Mouse (Mus musculus): Measurements from ENCODE around the gene Aox2.
A peak's percentile ranks its signal among the peaks of the same experiment; 100 is the strongest.

The Aox2 gene

DNA sequence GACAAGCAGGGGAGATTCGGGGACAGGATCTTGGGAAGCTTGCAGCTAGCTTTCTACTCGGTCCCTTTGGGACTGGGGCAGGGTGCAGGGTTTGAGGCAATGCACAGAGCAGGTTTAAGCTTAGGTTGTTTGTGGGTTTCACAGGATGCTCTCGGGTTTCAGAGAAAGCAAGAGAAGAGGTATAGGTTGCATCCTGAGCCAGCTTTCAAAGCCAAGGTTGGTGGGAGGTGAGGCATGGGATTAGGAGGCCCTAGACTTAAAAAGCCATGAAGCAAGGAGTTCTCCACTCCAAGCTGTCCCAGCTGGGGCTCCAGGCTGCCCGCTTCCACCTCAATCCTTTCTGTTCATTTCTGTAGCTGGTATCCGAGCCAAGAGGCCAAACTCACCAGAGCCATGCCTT lies at the start of gene Aox2:
TSS of gene Aox2 (plus strand) at position 301 of the 400 bp plus-strand sequence.
- DNase-seq (ENCODE audit: low spot score), result no peak

DNA sequence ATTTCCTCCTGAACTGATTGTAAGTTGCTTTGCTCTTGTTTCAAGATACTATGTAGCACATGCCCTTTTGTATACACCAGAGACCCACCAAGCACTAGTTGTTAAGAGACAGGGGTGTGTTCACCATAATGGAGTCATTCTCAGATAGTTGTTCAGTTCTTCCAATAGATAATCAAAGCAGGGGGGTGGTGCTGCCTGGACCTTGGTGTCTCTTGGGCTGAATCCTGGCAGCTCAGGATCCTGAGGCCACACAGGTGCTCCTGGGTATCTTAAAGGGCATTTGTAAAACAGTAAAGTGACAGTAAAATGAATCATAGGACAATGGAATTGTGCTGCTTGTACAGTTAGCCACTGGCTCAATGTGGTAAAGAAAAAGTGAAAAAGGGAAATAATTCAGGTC lies 49.2 kb upstream of the Aox2 start:
- no peak for DNase-seq (ENCODE audit: low spot score)

DNA sequence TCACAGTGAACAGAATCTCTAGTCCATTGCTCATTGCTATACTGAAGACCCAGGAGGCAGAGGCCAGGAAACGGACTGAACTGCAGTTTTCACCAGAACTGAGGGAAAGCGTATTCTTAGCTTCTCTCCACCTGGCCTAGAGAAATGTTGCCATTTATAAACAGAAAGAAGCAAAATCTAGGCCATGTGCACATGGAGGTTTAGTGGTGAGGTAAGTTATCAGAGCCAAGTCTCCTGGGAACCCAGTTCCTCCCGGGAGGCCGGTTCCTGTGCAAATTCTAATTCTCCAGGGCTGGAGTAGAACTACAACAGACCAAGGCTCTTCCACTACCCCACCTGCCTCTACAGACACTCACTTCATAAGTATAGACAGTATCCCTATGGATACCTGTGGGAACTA lies 48.4 kb upstream of the Aox2 start:
- no peak for DNase-seq (ENCODE audit: low spot score)

DNA sequence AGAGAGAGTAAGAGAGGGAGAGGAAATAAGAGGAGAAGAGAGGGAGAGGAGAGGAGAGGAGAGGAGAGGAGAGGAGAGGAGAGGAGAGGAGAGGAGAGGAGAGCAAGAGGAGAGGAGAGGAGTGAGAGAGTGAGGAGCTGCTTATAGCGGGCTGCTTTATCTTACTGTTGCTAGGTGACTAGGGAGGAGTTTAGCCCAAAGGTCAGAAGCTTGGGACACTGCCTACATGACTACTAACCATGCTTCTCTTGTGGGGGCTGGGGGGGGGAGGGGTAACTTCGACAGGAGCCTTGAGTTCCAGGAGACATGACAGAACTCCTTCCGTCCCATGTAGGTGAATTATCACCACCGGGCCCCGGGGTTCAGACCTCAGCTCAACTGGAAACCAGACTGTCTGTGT lies 47.6 kb upstream of the Aox2 start:
- DNase-seq (ENCODE audit: low spot score), result no peak

DNA sequence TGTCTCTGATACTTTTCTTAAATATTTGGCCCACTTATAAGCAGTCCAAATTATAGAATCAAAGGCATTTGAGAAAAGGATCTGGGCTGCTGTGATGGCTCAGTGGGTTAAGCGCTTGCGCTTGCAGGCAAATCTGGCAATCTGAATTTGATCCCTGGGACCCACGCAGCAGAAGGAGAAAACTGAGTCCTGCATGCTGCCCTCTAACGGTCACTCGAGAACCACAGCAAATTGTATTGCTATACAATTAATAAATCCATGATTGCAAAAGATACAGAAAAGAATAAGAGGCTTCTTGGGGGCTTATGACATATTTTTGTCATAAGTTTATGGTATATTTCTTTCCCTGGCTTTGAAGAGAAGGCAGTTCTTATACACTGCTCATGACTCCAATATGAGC lies 42.7 kb upstream of the Aox2 start:
- no peak for DNase-seq (ENCODE audit: low spot score)

DNA sequence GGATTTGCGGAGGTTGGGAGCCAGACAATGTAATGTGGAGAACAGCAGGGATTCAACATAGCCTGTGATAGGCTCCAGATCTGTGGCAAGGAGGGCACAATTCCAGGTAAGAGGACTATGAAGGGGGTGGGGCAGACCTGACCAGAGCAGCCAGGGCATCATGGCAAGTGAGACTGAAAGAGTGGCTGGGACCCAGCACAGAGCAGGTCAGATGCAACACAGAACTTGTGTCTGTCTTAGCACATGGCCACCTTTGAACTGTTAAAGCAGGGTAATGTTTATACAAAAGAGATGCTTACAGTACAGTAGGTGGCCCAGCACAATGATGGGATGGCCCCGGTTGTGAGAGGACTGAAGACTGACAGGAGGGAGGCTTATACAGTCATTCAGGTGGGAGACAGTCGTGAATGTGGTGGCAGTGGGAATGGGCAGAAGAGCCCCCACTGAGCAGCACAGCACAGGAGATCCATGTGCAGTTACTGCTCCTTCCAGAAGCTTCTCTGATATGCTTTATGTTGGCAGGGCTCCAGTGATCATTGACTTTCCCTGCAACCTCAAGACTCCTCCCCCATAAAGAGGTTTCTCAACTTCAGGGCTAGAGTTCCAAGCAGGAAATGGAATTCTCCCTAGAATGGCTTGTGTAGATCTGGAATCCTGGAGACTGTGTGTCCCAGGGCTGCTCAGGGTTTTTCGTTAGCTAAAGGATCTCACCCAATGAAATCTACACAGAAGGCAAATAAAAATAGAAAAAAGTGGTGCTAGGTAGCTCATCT lies 40.4 kb upstream of the Aox2 start:
- peak; percentile 44 for DNase-seq (ENCODE audit: low spot score)

DNA sequence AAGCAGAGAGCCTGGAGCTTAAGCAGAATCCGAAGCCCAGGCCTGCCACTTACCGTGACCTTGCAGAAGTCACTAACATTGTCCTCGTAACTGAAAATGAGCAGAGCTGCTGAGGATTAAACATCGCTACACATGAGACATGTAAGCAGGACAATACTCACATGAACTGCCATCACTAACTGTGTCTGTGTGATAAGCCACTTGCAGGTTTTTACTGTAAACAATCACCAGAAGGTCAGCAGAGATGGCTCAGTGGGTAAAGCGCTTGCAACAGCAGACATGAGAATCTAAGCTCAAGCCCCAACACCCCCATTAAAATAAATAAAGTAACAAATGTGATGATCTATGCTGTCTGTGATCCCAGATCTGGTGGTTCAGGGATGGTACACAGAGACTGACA lies 39.7 kb upstream of the Aox2 start:
- DNase-seq (ENCODE audit: low spot score), result no peak

DNA sequence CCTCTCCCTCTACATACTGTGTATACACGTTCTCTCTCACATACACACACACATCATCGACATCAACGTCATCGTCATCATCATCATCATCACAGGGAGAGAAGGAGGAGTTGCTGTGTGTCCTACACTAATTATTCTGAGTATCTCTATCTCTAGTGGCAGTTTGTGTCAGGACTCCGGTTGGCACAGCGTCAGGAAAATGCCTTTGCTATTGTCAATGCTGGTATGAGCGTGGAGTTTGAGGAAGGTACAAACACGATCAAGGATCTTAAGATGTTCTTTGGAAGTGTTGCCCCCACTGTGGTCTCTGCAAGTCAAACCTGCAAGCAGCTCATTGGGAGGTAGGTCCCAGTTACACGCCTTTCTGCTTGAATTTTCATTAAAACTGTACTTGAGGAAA lies 39.2 kb upstream of the Aox2 start:
- no peak for DNase-seq (ENCODE audit: low spot score)

DNA sequence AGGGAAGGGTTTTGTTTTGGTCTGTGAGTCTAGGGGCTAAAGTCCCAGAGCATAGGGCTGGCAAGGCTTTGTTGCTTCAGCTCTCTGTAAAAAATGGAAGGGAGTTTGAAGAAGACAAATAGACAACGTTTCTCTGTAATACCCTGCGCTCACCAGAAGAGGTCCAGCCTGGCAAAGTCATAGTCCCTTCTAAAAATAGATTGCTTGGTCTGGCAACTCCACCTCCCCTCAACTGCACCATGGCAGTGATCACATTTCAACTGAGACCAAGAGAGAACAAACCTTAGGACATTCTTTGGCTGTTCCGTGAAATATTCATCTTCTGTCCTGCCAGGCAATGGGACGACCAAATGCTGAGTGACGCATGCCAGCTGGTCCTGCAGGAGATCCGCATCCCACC lies 37.8 kb upstream of the Aox2 start:
- peak; percentile 7 for DNase-seq (ENCODE audit: low spot score)

DNA sequence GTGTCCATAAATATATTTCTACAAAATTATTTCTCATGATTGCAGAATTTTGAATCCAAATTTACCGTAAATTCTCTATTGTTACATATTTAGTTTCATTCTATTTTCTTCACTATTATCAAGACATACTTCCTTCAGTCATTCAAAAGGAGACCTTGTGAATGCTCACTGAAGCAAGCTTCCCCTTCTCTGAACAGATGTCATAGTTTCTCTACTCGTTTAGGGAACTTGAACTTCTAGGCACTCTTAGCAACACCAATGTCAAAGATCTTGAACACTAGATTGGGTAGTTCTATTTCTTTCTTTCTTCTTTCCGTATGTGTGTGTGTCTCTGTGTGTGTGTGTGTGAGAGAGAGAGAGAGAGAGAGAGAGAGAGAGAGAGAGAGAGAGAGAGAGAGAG lies 33.6 kb upstream of the Aox2 start:
- DNase-seq (ENCODE audit: low spot score), result no peak

DNA sequence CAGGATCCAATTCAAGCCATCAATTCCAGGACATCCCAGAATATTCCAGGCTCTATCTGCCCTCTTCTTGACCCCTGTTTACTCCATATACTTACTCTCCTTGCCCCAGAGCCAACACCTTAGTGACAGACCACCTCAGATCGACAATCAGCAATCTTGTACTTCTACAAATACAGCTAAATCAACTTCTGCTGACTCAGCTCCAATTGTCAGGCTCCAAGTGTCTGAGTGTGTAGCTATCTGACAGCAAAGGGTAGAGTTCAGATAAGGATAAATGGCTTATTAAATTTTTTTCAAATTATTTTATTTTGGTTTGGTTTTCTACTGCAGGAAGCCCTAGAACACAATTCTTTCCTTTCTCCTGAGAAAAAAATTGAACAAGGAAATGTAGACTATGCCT lies 29.6 kb upstream of the Aox2 start:
- DNase-seq (ENCODE audit: low spot score), result no peak

DNA sequence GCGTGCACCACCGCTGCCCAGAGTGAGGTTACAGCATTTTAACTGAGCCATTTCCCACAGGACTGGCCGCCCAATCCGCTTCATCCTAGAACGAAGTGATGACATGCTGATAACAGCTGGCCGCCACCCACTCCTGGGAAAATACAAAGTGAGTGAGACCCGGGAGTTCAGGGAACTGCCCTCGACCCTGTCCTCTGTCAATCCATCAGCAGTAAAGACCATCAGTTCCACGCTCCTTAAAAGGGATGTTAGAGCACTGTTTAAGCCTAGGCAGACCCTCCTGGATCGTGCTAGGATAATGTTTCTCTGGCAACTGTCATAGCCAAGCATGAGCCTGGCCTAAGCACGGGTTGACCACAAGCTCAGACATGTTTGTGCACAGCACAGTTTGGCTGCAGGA lies 24.7 kb upstream of the Aox2 start:
- DNase-seq (ENCODE audit: low spot score), result no peak

DNA sequence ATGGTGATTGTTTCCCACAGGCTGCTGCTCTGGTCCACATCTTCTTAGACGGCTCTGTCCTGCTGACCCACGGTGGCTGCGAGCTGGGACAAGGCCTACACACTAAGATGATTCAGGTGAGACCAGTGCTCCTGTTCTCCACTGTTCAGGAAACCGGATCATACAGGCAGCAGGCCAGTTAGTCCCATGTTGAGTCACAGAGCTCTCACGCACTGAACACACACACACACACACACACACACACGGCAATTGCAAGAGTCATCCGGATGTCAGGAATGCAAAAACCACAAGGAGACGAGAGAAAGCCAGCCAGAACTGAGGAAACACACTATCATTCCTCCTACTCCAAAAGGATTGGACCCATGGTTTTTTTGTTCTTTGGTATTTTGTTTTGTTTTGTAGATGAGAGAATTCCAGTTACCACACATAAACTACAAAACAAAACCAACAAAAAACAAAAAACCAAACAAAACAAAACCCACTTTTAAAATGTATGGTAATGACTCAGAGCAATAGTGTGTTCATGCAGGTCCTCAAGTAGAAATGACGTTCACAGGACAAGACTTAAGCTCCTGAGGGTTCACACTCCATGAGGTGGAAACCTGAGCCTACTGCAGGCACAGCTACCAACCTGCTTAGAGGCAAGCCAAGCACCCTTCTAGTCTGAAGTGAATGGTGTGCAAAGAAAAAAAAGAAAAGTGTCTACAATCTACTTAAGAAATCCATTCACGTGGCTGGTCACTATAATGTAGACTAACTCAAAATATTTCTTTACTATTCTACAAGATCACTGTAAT lies 20.7 kb upstream of the Aox2 start:
- DNase-seq (ENCODE audit: low spot score), result no peak

DNA sequence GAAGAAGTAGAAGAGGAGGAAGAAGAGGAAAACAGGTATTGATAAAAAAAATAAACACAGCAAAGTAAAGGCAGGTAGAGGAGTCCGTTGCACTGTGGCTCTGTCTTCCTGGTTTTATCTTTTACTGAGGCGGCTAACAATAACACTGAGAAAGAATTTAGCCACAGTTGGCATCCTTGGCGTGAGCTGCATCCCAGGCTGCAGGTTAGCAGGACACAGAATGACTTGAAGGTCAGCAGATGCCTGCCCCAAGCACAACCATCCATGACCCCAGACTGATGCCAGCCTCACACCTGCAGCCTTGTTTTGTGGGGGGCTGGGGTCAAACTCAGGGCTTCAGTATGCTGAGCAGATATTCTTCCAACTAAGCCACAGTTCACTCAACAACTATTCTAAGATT lies 17.8 kb upstream of the Aox2 start:
- DNase-seq (ENCODE audit: low spot score), result no peak

DNA sequence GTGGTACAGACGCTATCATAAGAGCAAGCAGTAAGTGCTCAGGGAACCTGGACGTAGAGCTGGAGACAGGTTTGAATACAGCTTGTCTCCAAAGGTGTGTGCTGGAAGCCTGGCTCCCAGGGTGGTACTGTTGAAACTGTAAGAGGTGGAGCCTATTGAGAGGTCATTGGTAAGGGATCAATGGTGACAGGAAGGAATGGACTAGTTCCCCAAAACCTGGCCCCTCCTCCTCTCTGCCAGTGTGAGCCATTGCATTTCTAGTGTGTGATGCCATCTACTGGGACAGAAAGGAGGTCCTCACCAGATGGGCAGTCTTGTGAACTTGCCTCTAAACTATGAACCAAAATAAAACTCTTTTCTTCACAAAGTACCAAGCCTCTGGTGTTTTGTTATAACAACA lies 9.9 kb upstream of the Aox2 start:
- no peak for DNase-seq (ENCODE audit: low spot score)

DNA sequence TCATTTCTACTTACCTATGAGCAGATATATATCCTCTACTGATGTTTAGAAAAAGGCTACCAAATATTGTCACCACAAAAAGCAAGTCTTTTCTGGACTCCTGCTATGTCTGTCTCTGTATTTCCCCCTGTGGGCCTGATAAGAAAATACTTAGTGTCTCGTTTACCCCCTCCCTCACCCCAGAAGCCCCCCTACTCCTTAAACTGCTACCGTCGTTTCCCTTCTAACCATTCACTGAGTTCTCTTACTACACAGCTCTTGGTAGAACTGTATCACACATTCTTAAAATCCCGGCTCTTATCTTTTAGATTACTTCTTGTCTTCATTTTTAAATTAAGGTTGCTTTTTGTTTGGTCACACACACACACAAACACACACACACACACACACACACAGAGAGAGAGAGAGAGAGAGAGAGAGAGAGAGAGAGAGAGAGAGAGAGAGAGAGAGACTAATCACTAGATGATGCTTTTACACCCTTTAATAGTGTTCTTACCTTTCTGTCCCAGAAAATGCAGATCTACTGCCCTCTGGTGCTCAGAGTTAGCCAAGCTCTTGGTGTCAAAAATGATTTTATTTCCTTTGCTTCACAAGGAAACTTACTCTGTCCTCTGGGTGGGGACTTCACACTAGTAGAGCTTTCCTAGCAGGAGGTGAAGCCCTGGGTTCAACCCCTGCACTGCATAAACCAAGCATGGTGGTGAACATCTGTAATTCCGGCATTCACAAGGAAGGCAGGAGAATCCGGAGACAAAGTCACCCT lies 7.1 kb upstream of the Aox2 start:
- DNase-seq (ENCODE audit: low spot score), result peak; percentile 79

DNA sequence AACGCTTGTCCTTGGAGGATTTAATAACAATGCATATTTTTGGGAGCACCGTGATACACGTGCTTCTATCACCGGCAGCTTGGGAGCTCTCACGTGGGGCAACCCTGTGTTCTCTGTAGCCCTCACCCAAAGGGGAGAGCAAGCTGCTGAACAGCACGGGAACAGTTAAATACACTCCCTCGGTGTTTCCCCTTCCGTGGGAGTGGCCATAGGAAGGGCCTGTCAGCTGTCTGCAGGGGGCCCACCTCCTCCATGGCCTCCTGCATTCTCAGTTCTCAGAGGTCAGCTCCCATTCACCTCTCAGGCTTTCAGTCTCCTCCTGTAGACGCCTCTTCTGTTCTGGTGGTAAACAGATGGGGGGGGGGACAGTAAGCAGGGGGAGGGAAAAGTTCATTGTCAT lies 2.2 kb upstream of the Aox2 start:
- no peak for DNase-seq (ENCODE audit: low spot score)

DNA sequence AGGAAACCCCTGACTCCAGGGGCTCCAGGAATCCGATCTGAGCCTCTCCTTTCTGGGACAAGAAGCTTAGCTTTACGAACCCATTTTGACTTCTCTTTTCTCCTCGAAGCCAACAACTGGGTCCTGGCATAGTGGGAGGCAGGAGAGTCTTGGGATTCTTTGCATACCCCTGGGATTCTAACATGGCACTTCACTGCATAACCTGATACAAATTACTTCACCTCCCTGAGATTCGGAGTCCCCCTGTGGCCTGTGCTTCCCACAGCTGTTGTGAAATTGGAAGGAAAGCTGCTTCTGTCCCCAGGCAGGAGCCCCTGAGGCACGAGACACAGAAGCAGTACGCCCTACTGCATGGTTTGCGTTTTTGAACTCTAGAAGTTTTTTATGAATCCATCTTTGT lies 387 bp downstream of the Aox2 start:
- DNase-seq (ENCODE audit: low spot score), result no peak

DNA sequence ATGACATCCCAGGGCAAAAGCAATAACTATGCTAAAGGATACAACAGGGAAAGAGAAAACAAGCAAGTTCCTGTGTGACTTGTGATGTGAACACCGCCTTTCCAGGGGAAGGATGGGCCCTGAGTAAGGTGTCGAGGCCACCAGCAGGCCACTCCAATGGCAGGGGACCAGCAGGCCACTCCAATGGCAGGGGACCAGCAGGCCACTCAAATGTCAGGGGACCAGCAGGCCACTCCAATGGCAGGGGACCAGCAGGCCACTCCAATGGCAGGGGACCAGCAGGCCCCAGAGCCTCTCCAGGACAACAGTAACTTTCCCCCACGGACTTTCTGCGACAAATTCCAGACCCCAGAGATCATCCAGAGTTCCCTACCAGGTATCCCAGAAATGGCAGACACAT lies 2.3 kb downstream of the Aox2 start:
- peak; percentile 38 for DNase-seq (ENCODE audit: low spot score)

DNA sequence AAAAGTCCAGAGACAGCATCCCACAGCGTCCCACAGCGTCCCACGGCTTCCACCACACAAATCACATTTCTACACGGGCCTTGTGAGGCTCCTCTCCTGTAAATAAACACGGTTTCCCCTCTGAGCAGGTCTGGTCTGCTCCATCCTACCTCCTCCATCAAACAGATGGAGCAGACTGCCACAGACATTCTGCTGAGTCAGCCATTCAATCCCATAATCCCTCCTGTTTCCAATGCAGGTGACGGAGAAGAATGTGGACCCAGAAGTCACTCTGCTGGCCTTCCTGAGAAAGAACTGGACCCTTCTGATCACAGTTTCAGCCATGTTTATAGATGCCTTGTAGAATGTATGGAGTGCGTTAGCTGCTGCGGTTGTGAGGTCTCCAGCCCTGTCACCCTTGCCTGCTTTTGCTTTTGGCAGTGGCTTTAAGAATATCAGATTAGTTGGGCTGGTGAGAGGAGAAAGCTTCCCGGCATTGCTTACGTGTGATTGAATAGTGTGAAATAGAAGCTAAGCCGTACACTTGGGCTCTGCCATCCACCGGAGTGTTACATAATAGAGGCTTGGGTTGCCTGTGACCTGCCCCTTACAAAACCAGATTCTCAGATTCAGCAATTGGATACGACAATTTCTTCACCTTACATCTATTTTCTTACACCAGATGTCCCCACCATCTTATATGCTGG lies 3.0 kb downstream of the Aox2 start:
- peak; percentile 36 for DNase-seq (ENCODE audit: low spot score)

DNA sequence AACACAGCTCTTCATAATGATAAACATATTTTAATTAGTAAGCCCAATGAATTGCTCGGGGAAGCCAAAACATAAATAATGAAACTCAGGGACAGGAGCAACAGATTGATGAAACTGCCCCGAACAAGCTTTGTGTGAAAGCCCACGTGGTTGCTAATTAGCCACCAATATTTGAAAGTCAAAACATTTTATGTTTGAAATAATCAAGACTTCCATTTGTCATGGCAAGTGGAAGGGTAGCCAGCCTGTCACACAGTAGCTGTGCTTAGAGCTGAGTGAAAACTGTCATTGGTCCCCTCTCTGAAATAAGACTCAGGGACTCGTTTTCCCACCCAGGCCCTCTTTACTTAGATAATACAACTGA lies 3.5 kb downstream of the Aox2 start:
- DNase-seq (ENCODE audit: low spot score), result no peak

DNA sequence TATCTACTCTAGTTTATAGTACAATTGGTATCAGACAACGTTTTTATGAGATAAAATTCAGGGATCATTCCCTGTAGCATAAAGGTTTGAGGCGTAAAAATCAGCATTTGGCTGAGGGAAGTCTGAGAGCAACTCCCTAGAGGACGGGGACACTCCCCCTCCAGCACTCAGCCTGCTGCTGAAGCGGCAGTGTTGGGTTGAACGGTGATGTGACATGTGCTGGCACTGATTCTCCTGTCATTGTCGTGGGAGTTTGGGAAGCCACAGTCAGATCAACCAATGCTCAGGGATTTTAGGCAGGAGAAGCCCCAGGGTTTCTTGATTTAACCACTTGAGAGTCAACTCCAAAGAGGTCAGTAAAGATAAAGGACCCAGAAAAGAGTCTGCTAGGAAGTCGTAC lies 6.4 kb downstream of the Aox2 start:
- no peak for DNase-seq (ENCODE audit: low spot score)

DNA sequence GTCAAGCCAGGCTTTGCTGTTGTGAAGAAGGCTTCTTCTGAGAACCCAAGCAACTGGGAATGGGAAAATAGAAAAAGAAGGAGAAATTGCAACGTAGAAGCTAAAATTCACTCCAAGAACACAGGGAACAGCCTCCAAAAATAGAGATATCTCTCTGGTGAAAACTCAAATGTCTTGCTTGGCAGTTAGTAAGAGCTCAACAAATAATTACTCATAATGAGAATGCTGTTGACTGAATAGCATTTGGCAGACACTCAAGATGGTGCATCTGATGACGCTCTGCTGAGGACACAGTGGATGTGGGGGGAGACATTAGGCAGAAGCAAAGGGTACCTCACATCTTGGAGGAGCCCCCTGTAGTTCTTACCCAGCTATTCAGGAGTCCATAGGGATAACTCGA lies 10.0 kb downstream of the Aox2 start:
- DNase-seq (ENCODE audit: low spot score), result no peak
